Mouse (Mus musculus) liver, embryonic 14.5 days (tissue): ENCODE results near the gene Cnih2.

Experiments used
- CTCF ChIP-seq: IDR thresholded peaks from 2 replicates; pipeline ENCODE4 v1.5.1; 2016; ENCODE audit warnings: antibody characterized with exemption, low read depth, control low read depth
- EP300 ChIP-seq: IDR thresholded peaks from 2 replicates; pipeline ENCODE4 v1.6.1; 2016; ENCODE audit warnings: antibody characterized with exemption, low read depth

GRCm38 (mm10) chr19:5108271-5108575 lies 9.9 kb upstream of the Cnih2 start:
- TF ChIP-seq CTCF (peak; percentile 67), EP300 (no peak)
